Mouse (Mus musculus): ENCODE measurements around the gene Dusp27. TPM values are rescaled to one million over a fixed set of nuclear protein-coding genes. Genes with fewer than 3 reads are reported as not detected.

Gene Dusp27
- not detected for total RNA-seq (2023)

GRCm38 (mm10) chr1:166127719-166128118 is at the start of gene Dusp27:
Gene Dusp27 (minus strand): TSS chr1:166127922.

DNA sequence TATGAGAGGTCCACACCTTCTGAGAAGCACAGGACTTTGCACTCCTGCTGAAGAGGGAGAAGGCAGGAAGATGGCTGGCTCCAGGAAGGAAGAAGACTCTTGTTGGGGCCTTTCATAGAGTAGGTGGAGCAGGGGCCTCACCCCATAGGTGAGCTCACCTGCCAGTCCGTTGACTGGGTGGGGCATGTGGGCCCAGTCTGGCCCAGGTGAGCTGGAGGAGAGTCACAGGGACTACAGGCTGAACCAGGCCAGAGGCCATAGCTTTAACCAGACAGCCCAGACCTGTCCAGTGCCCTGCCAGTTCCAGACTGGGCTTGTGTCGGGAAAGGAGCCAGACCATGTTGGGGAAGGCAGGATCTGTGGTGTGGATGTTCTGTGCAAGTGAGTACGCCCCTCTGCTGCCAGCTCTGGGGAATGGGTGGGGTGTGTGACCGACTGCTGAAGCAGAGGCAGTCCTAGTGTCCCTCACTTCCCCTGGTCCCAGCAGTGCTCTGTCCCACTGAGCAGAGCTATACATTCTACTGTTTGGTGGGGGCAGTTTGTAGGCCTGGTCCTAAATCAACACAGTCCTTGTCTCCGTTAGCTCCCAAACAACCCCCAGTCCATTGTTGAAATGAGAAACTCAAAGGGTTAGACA is 2.6 kb upstream of the Dusp27 start, which contains the start of gene Gpa33:
Gene Gpa33 (plus strand): TSS at position 15 of the 637 bp plus-strand sequence.

Other genes with a start within 250 kb of the Dusp27 start
- gene Pou2f1, start 125.2 kb downstream of the Dusp27 start, total RNA-seq (2023): 47.2 TPM
- not detected for gene Gpa33, start 2.3 kb upstream of the Dusp27 start, total RNA-seq (2023)
- not detected for gene Mael, start 110.8 kb upstream of the Dusp27 start, total RNA-seq (2023)
- gene Ildr2, start 126.2 kb upstream of the Dusp27 start, total RNA-seq (2023): not detected